Mouse (Mus musculus) Patski (cell line): ENCODE data around the gene Ajm1. TPM values are rescaled to one million over a fixed set of nuclear protein-coding genes. Genes with fewer than 3 reads are reported as not detected.

ENCODE experiments used
- ATAC-seq: fragments of 100-300 bp; one replicate; pipeline ENCODE4 v1.8.0; 2021
- CTCF ChIA-PET: fragments of 350-600 bp; sonication (Branson Sonifier 250); formaldehyde crosslinking; loops from one replicate; lab custom pipeline; 2022; ENCODE audit warnings: inconsistent platforms; lab: Charles Lee
- POLR2A ChIA-PET: fragments of 350-600 bp; sonication (Branson Sonifier 250); formaldehyde crosslinking; loops from one replicate; lab custom pipeline; 2022; ENCODE audit warnings: antibody characterized with exemption, inconsistent platforms; lab: Charles Lee
- DNase-seq: peaks from one replicate; pipeline ENCODE4 v3.0.0-alpha.2; 2011; ENCODE audit warnings: low read depth, low spot score
- H3K27me3 ChIP-seq: fragments of 371-371 bp; one replicate; pipeline ENCODE4 v1.5.1; 2021
- CTCF ChIP-seq: fragments of 100-300 bp; IDR thresholded peaks from one replicate; pipeline ENCODE4 v1.5.1; 2021
- in situ Hi-C: fragments of 300-500 bp; cut with MboI; formaldehyde crosslinking; loops from 3 replicates; pipeline ENCODE4 v1.11.1; 2018; ENCODE audit warnings: low pct_unique_long_range_greater_than_20kb, mixed read lengths
- polyA plus RNA-seq: library from polyadenylated mRNA; unstranded; gene quantifications from one replicate; pipeline ENCODE4 v1.2.3, GENCODE M21; 2021

Ajm1 gene
- polyA plus RNA-seq, 1 experiment from 2014 or later = 4.0 TPM

DNA sequence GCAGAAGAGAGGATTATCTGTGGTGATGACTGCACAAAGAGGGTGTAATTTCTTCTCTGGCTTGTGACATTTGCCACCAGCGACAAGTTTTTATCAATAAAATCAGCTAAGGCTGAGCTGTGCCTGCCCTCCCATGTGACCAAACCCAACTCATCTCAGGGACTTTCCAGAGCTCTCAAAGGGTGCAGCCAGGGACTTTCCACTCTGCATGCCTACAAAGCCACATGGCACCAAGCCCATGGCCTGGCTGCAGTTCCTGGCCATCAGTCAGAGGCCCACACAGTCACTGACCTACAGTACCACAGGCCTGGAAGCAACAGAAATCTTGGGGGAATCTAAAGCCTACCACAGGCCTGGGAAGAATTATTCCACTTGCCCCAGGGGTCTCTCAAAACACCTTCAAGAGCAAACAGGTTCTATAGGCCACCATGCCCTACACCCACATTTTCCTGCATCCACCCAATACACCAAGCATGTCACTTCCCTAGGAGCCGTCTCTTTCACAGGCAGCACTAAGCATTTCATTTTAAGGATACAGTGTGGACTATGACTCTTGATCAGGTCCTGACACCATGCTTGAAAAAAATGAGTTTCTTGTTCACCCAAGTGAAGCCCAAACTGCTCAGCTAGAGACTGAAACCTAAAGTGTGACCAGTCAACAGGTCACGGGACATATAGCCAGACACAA, 47.2 kb downstream of the Ajm1 start:
- ChIA-PET POLR2A (interaction anchor here (0.7 to 1.2 kb wide), 3 partner anchors 16 to 334 kb away, joined by 3 read pairs; partner anchors contain the start of gene Edf1), CTCF (interaction anchor here (1.0 to 1.7 kb wide), 4 partner anchors 8 to 20 kb away, joined by 3 to 8 read pairs (median 4); no protein-coding TSS in a partner anchor)
- H3K27me3 ChIP-seq = no peaks in the 10 kb centered on the region
- no peak for TF ChIP-seq CTCF
- ATAC-seq (peak; percentile 90), DNase-seq (peak; percentile 94)
- in situ Hi-C loops = no loop called here

GRCm38 (mm10) chr2:25533707-25534106, 47.9 kb downstream of the Ajm1 start:
- CTCF ChIA-PET = interaction anchor here (1.0 to 1.7 kb wide), 4 partner anchors 8 to 21 kb away, joined by 3 to 8 read pairs (median 4); no protein-coding TSS in a partner anchor
- POLR2A ChIA-PET = interaction anchor here (0.9 kb wide), 1 partner anchor 24 kb away, joined by 3 read pairs; the partner anchor contains the start of gene Edf1
- DNase-seq (no peak), ATAC-seq (no peak)
- TF ChIP-seq CTCF = no peak
- in situ Hi-C loops = no loop called here
- no peaks in the 10 kb centered on the region for H3K27me3 ChIP-seq

- POLR2A ChIA-PET = interaction anchor here (0.6 to 1.1 kb wide), 2 partner anchors 13 to 30 kb away, joined by 3 to 4 read pairs; no protein-coding TSS in a partner anchor
- no peak for ATAC-seq
Observed at GRCm38 (mm10) chr2:25526510-25527302, 54.9 kb downstream of the Ajm1 start.

More at GRCm38 (mm10) chr2:25526510-25527302, 54.9 kb downstream of the Ajm1 start:
- no peak for TF ChIP-seq CTCF
- CTCF ChIA-PET = interaction anchor here (1.5 to 2.5 kb wide), 2 partner anchors 7 to 13 kb away, joined by 4 to 8 read pairs; no protein-coding TSS in a partner anchor
- no peak for DNase-seq
- H3K27me3 ChIP-seq = no peaks in the 10 kb centered on the region
- in situ Hi-C loops = no loop called here

Other genes starting within 250 kb of the Ajm1 start
- 75.5 TPM for gene Man1b1, start 249.4 kb downstream of the Ajm1 start, polyA plus RNA-seq
- 58.3 TPM for gene Dpp7, start 225.4 kb downstream of the Ajm1 start, polyA plus RNA-seq
- gene Uap1l1, start 216.1 kb downstream of the Ajm1 start, polyA plus RNA-seq = 108 TPM
- gene Sapcd2, start 209.4 kb downstream of the Ajm1 start, polyA plus RNA-seq = 11.4 TPM
- 0.10 TPM for gene Entpd2, start 185.9 kb downstream of the Ajm1 start, polyA plus RNA-seq
- gene Npdc1, start 182.4 kb downstream of the Ajm1 start, polyA plus RNA-seq = 249 TPM
- gene Fut7, start 158.5 kb downstream of the Ajm1 start, polyA plus RNA-seq = 0.09 TPM
- gene Abca2, start 153.1 kb downstream of the Ajm1 start, polyA plus RNA-seq = 98.6 TPM
- 1.0 TPM for gene Clic3, start 124.9 kb downstream of the Ajm1 start, polyA plus RNA-seq
- gene Paxx, start 120.7 kb downstream of the Ajm1 start, polyA plus RNA-seq = 23.3 TPM
- 33.6 TPM for gene Ptgds, start 111.7 kb downstream of the Ajm1 start, polyA plus RNA-seq
- gene Lcn12, start 87.8 kb downstream of the Ajm1 start, polyA plus RNA-seq = not detected
- 85.5 TPM for gene Fbxw5, start 81.0 kb downstream of the Ajm1 start, polyA plus RNA-seq
- 5.2 TPM for gene C8g, start 80.0 kb downstream of the Ajm1 start, polyA plus RNA-seq
- gene Traf2, start 34.8 kb downstream of the Ajm1 start, polyA plus RNA-seq = 30.4 TPM
- 285 TPM for gene Edf1, start 23.9 kb downstream of the Ajm1 start, polyA plus RNA-seq
- 15.4 TPM for gene Mamdc4, start 6.9 kb downstream of the Ajm1 start, polyA plus RNA-seq
- gene Phpt1, start 6.5 kb downstream of the Ajm1 start, polyA plus RNA-seq = 139 TPM
- gene Rabl6, start 26.8 kb upstream of the Ajm1 start, polyA plus RNA-seq = 90.3 TPM
- 0.36 TPM for gene Ccdc183, start 35.9 kb upstream of the Ajm1 start, polyA plus RNA-seq
- 17.5 TPM for gene Tmem141, start 40.2 kb upstream of the Ajm1 start, polyA plus RNA-seq
- gene Fcna, start 46.3 kb upstream of the Ajm1 start, polyA plus RNA-seq = not detected
- gene Lcn8, start 71.4 kb upstream of the Ajm1 start, polyA plus RNA-seq = not detected
- not detected for gene Lcn5, start 76.2 kb upstream of the Ajm1 start, polyA plus RNA-seq
- not detected for gene Lcn6, start 95.0 kb upstream of the Ajm1 start, polyA plus RNA-seq
- gene Lcn10, start 101.0 kb upstream of the Ajm1 start, polyA plus RNA-seq = not detected
- not detected for gene Obp2a, start 118.3 kb upstream of the Ajm1 start, polyA plus RNA-seq
- gene Bmyc, start 125.0 kb upstream of the Ajm1 start, polyA plus RNA-seq = 17.0 TPM
- gene Obp2b, start 155.3 kb upstream of the Ajm1 start, polyA plus RNA-seq = not detected
- gene Lcn3, start 183.8 kb upstream of the Ajm1 start, polyA plus RNA-seq = not detected
- not detected for gene Lcn11, start 195.3 kb upstream of the Ajm1 start, polyA plus RNA-seq
- gene Gm13539, start 200.5 kb upstream of the Ajm1 start, polyA plus RNA-seq = not detected
- not detected for gene Glt6d1, start 234.1 kb upstream of the Ajm1 start, polyA plus RNA-seq
- not detected for gene Lcn9, start 241.4 kb upstream of the Ajm1 start, polyA plus RNA-seq